Mouse (Mus musculus): Measurements from ENCODE around the gene BC049715. TPM values are rescaled to one million over a fixed set of nuclear protein-coding genes. Genes with fewer than 3 reads are reported as not detected.
A peak's percentile ranks its signal among the peaks of the same experiment; 100 is the strongest.

Gene BC049715
- total RNA-seq, 1 experiment from 2014 or later: 6.3 TPM

GRCm38 (mm10) chr6:136845706-136846480 is 18.5 kb downstream of the BC049715 start:
- ATAC-seq (ENCODE audit: extremely low read depth, insufficient number of reproducible peaks, low FRiP score, poor library complexity, severe bottlenecking): no peak

GRCm38 (mm10) chr6:136847267-136847666 is 19.8 kb downstream of the BC049715 start:
- no peak for ATAC-seq (ENCODE audit: extremely low read depth, insufficient number of reproducible peaks, low FRiP score, poor library complexity, severe bottlenecking)

GRCm38 (mm10) chr6:136847790-136848189 is 20.4 kb downstream of the BC049715 start:
- ATAC-seq (ENCODE audit: extremely low read depth, insufficient number of reproducible peaks, low FRiP score, poor library complexity, severe bottlenecking): peak; percentile 71

GRCm38 (mm10) chr6:136848399-136848798 is 21.0 kb downstream of the BC049715 start:
- ATAC-seq (ENCODE audit: extremely low read depth, insufficient number of reproducible peaks, low FRiP score, poor library complexity, severe bottlenecking): no peak

GRCm38 (mm10) chr6:136848971-136849370 is 21.5 kb downstream of the BC049715 start:
- no peak for ATAC-seq (ENCODE audit: extremely low read depth, insufficient number of reproducible peaks, low FRiP score, poor library complexity, severe bottlenecking)

GRCm38 (mm10) chr6:136850267-136850666 is 22.8 kb downstream of the BC049715 start:
- no peak for ATAC-seq (ENCODE audit: extremely low read depth, insufficient number of reproducible peaks, low FRiP score, poor library complexity, severe bottlenecking)

- no peak for ATAC-seq (ENCODE audit: extremely low read depth, insufficient number of reproducible peaks, low FRiP score, poor library complexity, severe bottlenecking)
These were observed 24.9 kb downstream of the BC049715 start for GRCm38 (mm10) chr6:136852348-136852747.

GRCm38 (mm10) chr6:136852762-136853161 is 25.3 kb downstream of the BC049715 start:
- peak; percentile 23; the same call in 1 of the 2 replicates for ATAC-seq (ENCODE audit: extremely low read depth, insufficient number of reproducible peaks, low FRiP score, poor library complexity, severe bottlenecking)

GRCm38 (mm10) chr6:136854361-136854781 is 26.9 kb downstream of the BC049715 start:
- ATAC-seq (ENCODE audit: extremely low read depth, insufficient number of reproducible peaks, low FRiP score, poor library complexity, severe bottlenecking): peak; percentile 3; the same call in 1 of the 2 replicates

GRCm38 (mm10) chr6:136855183-136855582 is 27.8 kb downstream of the BC049715 start:
- ATAC-seq (ENCODE audit: extremely low read depth, insufficient number of reproducible peaks, low FRiP score, poor library complexity, severe bottlenecking): no peak

GRCm38 (mm10) chr6:136856071-136856636 is 28.7 kb downstream of the BC049715 start:
- ATAC-seq (ENCODE audit: extremely low read depth, insufficient number of reproducible peaks, low FRiP score, poor library complexity, severe bottlenecking): no peak

- no peak for ATAC-seq (ENCODE audit: extremely low read depth, insufficient number of reproducible peaks, low FRiP score, poor library complexity, severe bottlenecking)
These were observed 29.9 kb downstream of the BC049715 start, which contains the start of gene Art4 for GRCm38 (mm10) chr6:136857186-136857872. TSS of gene Art4 (minus strand) at chr6:136857733.

GRCm38 (mm10) chr6:136857873-136858260 is 30.4 kb downstream of the BC049715 start:
- ATAC-seq (ENCODE audit: extremely low read depth, insufficient number of reproducible peaks, low FRiP score, poor library complexity, severe bottlenecking): no peak

GRCm38 (mm10) chr6:136858420-136858819 is 31.0 kb downstream of the BC049715 start:
- no peak for ATAC-seq (ENCODE audit: extremely low read depth, insufficient number of reproducible peaks, low FRiP score, poor library complexity, severe bottlenecking)

GRCm38 (mm10) chr6:136861020-136861419 is 33.6 kb downstream of the BC049715 start:
- peak; percentile 47; the same call in 1 of the 2 replicates for ATAC-seq (ENCODE audit: extremely low read depth, insufficient number of reproducible peaks, low FRiP score, poor library complexity, severe bottlenecking)

- ATAC-seq (ENCODE audit: extremely low read depth, insufficient number of reproducible peaks, low FRiP score, poor library complexity, severe bottlenecking): no peak
These were observed 37.9 kb downstream of the BC049715 start for GRCm38 (mm10) chr6:136865360-136865759.

- no peak for ATAC-seq (ENCODE audit: extremely low read depth, insufficient number of reproducible peaks, low FRiP score, poor library complexity, severe bottlenecking)
These were observed 38.7 kb downstream of the BC049715 start for GRCm38 (mm10) chr6:136866150-136866549.

- no peak for ATAC-seq (ENCODE audit: extremely low read depth, insufficient number of reproducible peaks, low FRiP score, poor library complexity, severe bottlenecking)
These were observed 41.5 kb downstream of the BC049715 start for GRCm38 (mm10) chr6:136868921-136869320.

GRCm38 (mm10) chr6:136874599-136874998 is 47.2 kb downstream of the BC049715 start:
- no peak for ATAC-seq (ENCODE audit: extremely low read depth, insufficient number of reproducible peaks, low FRiP score, poor library complexity, severe bottlenecking)

GRCm38 (mm10) chr6:136875670-136876069 is 48.2 kb downstream of the BC049715 start, which contains the start of gene Mgp:
TSS of gene Mgp (minus strand) at chr6:136875823.
- ATAC-seq (ENCODE audit: extremely low read depth, insufficient number of reproducible peaks, low FRiP score, poor library complexity, severe bottlenecking): no peak
